Mouse (Mus musculus): ENCODE data around the gene Kif17. TPM values are rescaled to one million over a fixed set of nuclear protein-coding genes. Genes with fewer than 3 reads are reported as not detected.
"Not testable (repeated sequence)": the region's sequence is repeated elsewhere in the genome, so short reads cannot be mapped to it uniquely, and the experiment has no call there.

Gene Kif17
- polyA plus RNA-seq, 1 experiment from 2014 or later: 0.78 TPM

DNA sequence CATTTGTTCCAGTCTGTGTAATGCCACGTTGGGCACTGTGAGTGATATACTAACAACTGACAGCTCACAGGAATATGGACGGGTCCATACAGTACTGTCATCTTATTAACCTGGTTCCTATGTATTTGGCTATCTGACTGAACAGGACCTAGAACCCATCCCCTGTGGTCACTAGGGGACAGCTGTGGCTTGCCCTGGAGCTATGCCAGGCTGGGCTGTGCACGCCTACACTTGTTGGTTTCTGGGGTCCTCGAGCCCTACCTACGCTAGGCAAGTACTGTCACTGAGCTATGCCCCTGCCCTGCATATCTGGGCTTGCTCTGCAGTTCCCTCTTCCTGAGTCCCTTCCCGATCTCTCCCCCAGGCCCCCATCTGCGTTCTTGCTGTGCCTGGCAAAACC lies 71.3 kb downstream of the Kif17 start:
- H3K27me3 ChIP-seq (replicated peaks; ENCODE audit: control insufficient read depth, insufficient read depth, low read length): no peaks in the 10 kb centered on the region
- ATAC-seq: no peak
- WGBS: 80% methylated on average over 7 of the region's 7 CpGs
- no peak overlapping the region for H3K4me2 ChIP-seq (replicated peaks; ENCODE audit: low read depth)
- H3K4me3 ChIP-seq (ENCODE audit: low read depth, low read length): no peak overlapping the region
- H3K9me3 ChIP-seq (ENCODE audit: control insufficient read depth): no peaks in the 10 kb centered on the region
- H3K27ac ChIP-seq (ENCODE audit: low read depth, low read length): no peak overlapping the region
- H3K36me3 ChIP-seq (ENCODE audit: control insufficient read depth, insufficient read depth): peaks cover 19% of the 10 kb centered on the region
- no peak overlapping the region for H3K9ac ChIP-seq (ENCODE audit: low read depth, low read length)
- H3K4me1 ChIP-seq (replicated peaks; ENCODE audit: control insufficient read depth, insufficient read depth, low read length): peaks cover 3% of the 10 kb centered on the region; the same call in 1 of the 2 replicates
- TF ChIP-seq CTCF (IDR thresholded peaks at IDR 0.05; ENCODE audit: low read depth): no peak

- H3K4me2 ChIP-seq (replicated peaks; ENCODE audit: low read depth): no peak overlapping the region
- H3K27me3 ChIP-seq (replicated peaks; ENCODE audit: control insufficient read depth, insufficient read depth, low read length): no peaks in the 10 kb centered on the region
- no peak for ATAC-seq
- no peak overlapping the region for H3K4me3 ChIP-seq (ENCODE audit: low read depth, low read length)
- H3K36me3 ChIP-seq (ENCODE audit: control insufficient read depth, insufficient read depth): peaks cover 10% of the 10 kb centered on the region; the same call in 1 of the 2 replicates
- no peaks in the 10 kb centered on the region for H3K9me3 ChIP-seq (ENCODE audit: control insufficient read depth)
- no peak overlapping the region for H3K27ac ChIP-seq (ENCODE audit: low read depth, low read length)
- no peak overlapping the region for H3K9ac ChIP-seq (ENCODE audit: low read depth, low read length)
- TF ChIP-seq CTCF (IDR thresholded peaks at IDR 0.05; ENCODE audit: low read depth): no peak
- peaks cover 4% of the 10 kb centered on the region; the same call in 1 of the 2 replicates for H3K4me1 ChIP-seq (replicated peaks; ENCODE audit: control insufficient read depth, insufficient read depth, low read length)
- 58% methylated on average over 4 of the region's 4 CpGs for WGBS
Measured at GRCm38 (mm10) chr4:138322692-138323091, 72.5 kb downstream of the Kif17 start.

- no peak overlapping the region for H3K9ac ChIP-seq (ENCODE audit: low read depth, low read length)
- ATAC-seq: no peak
- no peaks in the 10 kb centered on the region for H3K27me3 ChIP-seq (replicated peaks; ENCODE audit: control insufficient read depth, insufficient read depth, low read length)
- no peak overlapping the region for H3K4me2 ChIP-seq (replicated peaks; ENCODE audit: low read depth)
- H3K9me3 ChIP-seq (ENCODE audit: control insufficient read depth): no peaks in the 10 kb centered on the region
- peaks cover 5% of the 10 kb centered on the region; the same call in 1 of the 2 replicates for H3K36me3 ChIP-seq (ENCODE audit: control insufficient read depth, insufficient read depth)
- 37% methylated on average over 4 of the region's 4 CpGs for WGBS
- H3K4me3 ChIP-seq (ENCODE audit: low read depth, low read length): no peak overlapping the region
- no peak overlapping the region for H3K27ac ChIP-seq (ENCODE audit: low read depth, low read length)
- TF ChIP-seq CTCF (IDR thresholded peaks at IDR 0.05; ENCODE audit: low read depth): no peak
- peaks cover 4% of the 10 kb centered on the region; the same call in 1 of the 2 replicates for H3K4me1 ChIP-seq (replicated peaks; ENCODE audit: control insufficient read depth, insufficient read depth, low read length)
Measured at GRCm38 (mm10) chr4:138323753-138324152, 73.5 kb downstream of the Kif17 start.

DNA sequence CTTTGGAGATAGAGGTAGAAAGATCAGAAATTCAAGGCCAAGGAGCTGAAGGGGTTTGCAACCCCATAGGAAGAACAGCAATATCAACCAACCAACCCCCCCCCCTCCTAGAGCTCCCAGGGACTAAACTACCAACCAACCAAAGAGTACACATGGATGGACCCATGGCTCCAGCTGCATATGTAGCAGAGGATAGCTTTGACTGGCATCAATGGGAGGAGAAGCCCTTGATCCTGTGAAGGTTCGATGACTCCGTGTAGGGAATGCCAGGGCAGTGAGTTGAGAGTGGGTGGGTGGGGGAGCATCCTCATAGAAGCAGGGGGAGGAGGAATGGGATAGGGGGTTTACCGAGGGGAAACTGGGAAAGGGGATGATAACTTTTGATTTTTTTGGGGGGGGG lies 74.2 kb downstream of the Kif17 start:
- H3K4me1 ChIP-seq (replicated peaks; ENCODE audit: control insufficient read depth, insufficient read depth, low read length): peaks cover 4% of the 10 kb centered on the region; the same call in 1 of the 2 replicates
- no peak for TF ChIP-seq CTCF (IDR thresholded peaks at IDR 0.05; ENCODE audit: low read depth)
- no peak overlapping the region for H3K27ac ChIP-seq (ENCODE audit: low read depth, low read length)
- H3K27me3 ChIP-seq (replicated peaks; ENCODE audit: control insufficient read depth, insufficient read depth, low read length): no peaks in the 10 kb centered on the region
- H3K4me2 ChIP-seq (replicated peaks; ENCODE audit: low read depth): no peak overlapping the region
- 87% methylated on average over 3 of the region's 3 CpGs for WGBS
- H3K36me3 ChIP-seq (ENCODE audit: control insufficient read depth, insufficient read depth): peaks cover 5% of the 10 kb centered on the region; the same call in 1 of the 2 replicates
- no peaks in the 10 kb centered on the region for H3K9me3 ChIP-seq (ENCODE audit: control insufficient read depth)
- no peak for ATAC-seq
- no peak overlapping the region for H3K9ac ChIP-seq (ENCODE audit: low read depth, low read length)
- no peak overlapping the region for H3K4me3 ChIP-seq (ENCODE audit: low read depth, low read length)

DNA sequence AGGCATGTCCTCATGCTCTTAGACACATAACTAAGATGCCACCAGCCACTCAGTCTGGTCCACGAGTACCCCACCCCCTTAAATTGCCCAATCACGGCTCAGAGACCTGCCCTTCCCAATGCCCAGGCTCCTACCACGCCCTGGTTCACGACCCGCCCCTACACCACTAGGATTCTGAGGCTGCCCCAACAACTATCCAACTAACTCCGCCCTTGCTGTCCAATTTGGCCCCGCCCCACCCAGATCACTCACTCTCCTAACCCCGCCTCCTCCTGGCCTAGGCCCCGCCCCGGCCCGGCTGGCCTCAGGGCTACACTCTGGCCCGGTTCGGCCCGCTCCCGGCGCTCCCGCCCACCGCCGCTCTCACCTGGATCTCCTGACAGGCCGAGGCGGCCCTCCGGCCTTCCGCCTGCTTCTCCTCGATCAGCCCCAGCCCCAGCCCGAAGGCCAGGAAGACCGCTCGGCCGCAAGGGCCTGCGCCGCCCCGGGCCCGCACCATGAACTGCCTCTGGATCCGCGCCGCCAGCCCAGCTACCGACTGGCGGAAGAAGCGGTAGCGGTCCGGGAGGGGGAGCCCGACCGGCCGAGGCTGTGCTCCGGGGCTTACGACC lies 75.3 kb downstream of the Kif17 start:
- Histone ChIP-seq H3K36me3 (ENCODE audit: control insufficient read depth, insufficient read depth) (peaks cover 1% of the 10 kb centered on the region; the same call in 1 of the 2 replicates), H3K4me2 (replicated peaks; ENCODE audit: low read depth) (peak overlapping the region; percentile 78), H3K27me3 (replicated peaks; ENCODE audit: control insufficient read depth, insufficient read depth, low read length) (no peaks in the 10 kb centered on the region), H3K4me3 (ENCODE audit: low read depth, low read length) (peak overlapping the region; percentile 96), H3K4me1 (replicated peaks; ENCODE audit: control insufficient read depth, insufficient read depth, low read length) (peaks cover 4% of the 10 kb centered on the region; the same call in 1 of the 2 replicates), H3K9me3 (ENCODE audit: control insufficient read depth) (no peaks in the 10 kb centered on the region), H3K9ac (ENCODE audit: low read depth, low read length) (peak overlapping the region; percentile 99), H3K27ac (ENCODE audit: low read depth, low read length) (peak overlapping the region; percentile 100)
- ATAC-seq: peak; percentile 89
- WGBS: under 1% methylated on average over 43 of the region's 45 CpGs
- TF ChIP-seq CTCF (IDR thresholded peaks at IDR 0.05; ENCODE audit: low read depth): no peak

GRCm38 (mm10) chr4:138326077-138326695 lies 76.0 kb downstream of the Kif17 start, which contains the start of gene Pink1:
Gene Pink1 (minus strand): TSS chr4:138326307.
- peak; percentile 74 for ATAC-seq
- Histone ChIP-seq H3K27me3 (replicated peaks; ENCODE audit: control insufficient read depth, insufficient read depth, low read length) (no peaks in the 10 kb centered on the region), H3K36me3 (ENCODE audit: control insufficient read depth, insufficient read depth) (no peaks in the 10 kb centered on the region), H3K9me3 (ENCODE audit: control insufficient read depth) (no peaks in the 10 kb centered on the region), H3K4me3 (ENCODE audit: low read depth, low read length) (peak within 1 kb of the TSS; percentile 96), H3K27ac (ENCODE audit: low read depth, low read length) (peak within 1 kb of the TSS; percentile 100), H3K9ac (ENCODE audit: low read depth, low read length) (peak within 1 kb of the TSS; percentile 99), H3K4me2 (replicated peaks; ENCODE audit: low read depth) (peak within 1 kb of the TSS; percentile 78), H3K4me1 (replicated peaks; ENCODE audit: control insufficient read depth, insufficient read depth, low read length) (peaks cover 4% of the 10 kb centered on the region; the same call in 1 of the 2 replicates)
- TF ChIP-seq CTCF (IDR thresholded peaks at IDR 0.05; ENCODE audit: low read depth): peak; percentile 97
- 2% methylated on average over 41 of the region's 41 CpGs for WGBS

GRCm38 (mm10) chr4:138327155-138327554 lies 76.9 kb downstream of the Kif17 start:
- not testable (repeated sequence) for H3K27me3 ChIP-seq (replicated peaks; ENCODE audit: control insufficient read depth, insufficient read depth, low read length); H3K4me2 ChIP-seq (replicated peaks; ENCODE audit: low read depth); H3K36me3 ChIP-seq (ENCODE audit: control insufficient read depth, insufficient read depth); H3K4me3 ChIP-seq (ENCODE audit: low read depth, low read length); H3K9me3 ChIP-seq (ENCODE audit: control insufficient read depth); H3K4me1 ChIP-seq (replicated peaks; ENCODE audit: control insufficient read depth, insufficient read depth, low read length); ATAC-seq; H3K27ac ChIP-seq (ENCODE audit: low read depth, low read length); H3K9ac ChIP-seq (ENCODE audit: low read depth, low read length)
- WGBS: 68% methylated on average over 7 of the region's 12 CpGs
